Mouse (Mus musculus): ENCODE results near the gene Agap1. TPM values are rescaled to one million over a fixed set of nuclear protein-coding genes. Genes with fewer than 3 reads are reported as not detected.

Agap1 gene
- polyA plus RNA-seq, 1 experiment from 2014 or later: 28.6 TPM

DNA sequence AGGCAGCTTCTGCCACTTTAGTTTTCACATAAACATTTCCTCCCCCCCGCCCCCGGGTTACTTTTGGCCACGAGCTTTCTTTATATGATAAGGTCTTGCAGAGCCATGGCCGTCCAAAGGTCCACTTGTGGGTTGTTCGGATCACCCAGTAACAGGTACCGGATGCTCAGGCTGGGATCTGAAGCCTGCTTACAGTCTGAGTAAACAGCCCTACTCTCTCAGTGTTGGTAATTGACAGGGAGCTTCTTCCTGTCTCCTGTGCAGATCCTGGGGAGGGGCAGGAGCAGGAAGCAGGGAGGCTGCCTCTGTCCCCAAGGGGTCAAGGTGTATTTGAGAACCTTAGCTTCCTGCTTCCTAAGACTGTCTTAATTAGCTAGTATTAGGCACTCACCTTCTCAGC lies 269.9 kb downstream of the Agap1 start:
- Histone ChIP-seq H3K27me3 (replicated peaks; ENCODE audit: control insufficient read depth, insufficient read depth, low read length) (peaks cover 15% of the 10 kb centered on the region; the same call in 1 of the 2 replicates), H3K36me3 (ENCODE audit: control insufficient read depth, insufficient read depth, low read length) (peaks cover 13% of the 10 kb centered on the region; the same call in 1 of the 2 replicates), H3K4me3 (ENCODE audit: low read depth, low read length) (no peak overlapping the region), H3K27ac (ENCODE audit: low read depth, low read length) (no peak overlapping the region), H3K9me3 (replicated peaks; ENCODE audit: control insufficient read depth, low read length) (no peaks in the 10 kb centered on the region), H3K4me1 (ENCODE audit: control insufficient read depth, insufficient read depth, low read length) (no peaks in the 10 kb centered on the region), H3K9ac (ENCODE audit: low read length) (no peak overlapping the region), H3K4me2 (ENCODE audit: low read length) (no peak overlapping the region)
- WGBS: 90% methylated on average over 6 of the region's 6 CpGs
- no peak for ATAC-seq
- no peak for DNase-seq (ENCODE audit: low spot score)

DNA sequence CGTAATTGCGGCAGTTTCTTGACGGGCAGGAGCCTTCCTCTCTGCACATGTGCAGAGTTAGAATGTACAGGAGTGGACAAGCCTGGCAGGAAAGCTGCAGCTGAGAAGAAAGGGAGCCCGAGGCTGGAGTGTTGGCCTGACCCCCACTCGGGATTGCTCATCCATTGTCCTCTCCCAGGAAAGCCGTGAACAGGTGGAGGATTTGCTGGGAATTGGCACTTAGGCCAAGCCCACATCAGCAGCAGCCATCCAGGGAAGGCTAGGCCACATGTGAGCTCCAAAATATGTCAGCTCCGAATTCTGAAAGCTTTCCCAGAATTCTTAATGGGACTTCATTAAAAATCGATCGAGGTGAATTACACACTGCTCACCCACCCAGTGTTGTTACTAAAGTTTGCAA lies 270.4 kb downstream of the Agap1 start:
- no peak overlapping the region for H3K4me3 ChIP-seq (ENCODE audit: low read depth, low read length)
- no peak overlapping the region for H3K27ac ChIP-seq (ENCODE audit: low read depth, low read length)
- H3K9ac ChIP-seq (ENCODE audit: low read length): no peak overlapping the region

GRCm38 (mm10) chr1:89728481-89728880 lies 273.9 kb downstream of the Agap1 start:
- H3K9me3 ChIP-seq (replicated peaks; ENCODE audit: control insufficient read depth, low read length): no peaks in the 10 kb centered on the region

More for the DNA sequence above, 270.4 kb downstream of the Agap1 start:
- no peak for DNase-seq (ENCODE audit: low spot score)
- Histone ChIP-seq H3K4me2 (ENCODE audit: low read length) (no peak overlapping the region), H3K9me3 (replicated peaks; ENCODE audit: control insufficient read depth, low read length) (no peaks in the 10 kb centered on the region), H3K36me3 (ENCODE audit: control insufficient read depth, insufficient read depth, low read length) (peaks cover 13% of the 10 kb centered on the region; the same call in 1 of the 2 replicates), H3K27me3 (replicated peaks; ENCODE audit: control insufficient read depth, insufficient read depth, low read length) (peaks cover 18% of the 10 kb centered on the region; the same call in 1 of the 2 replicates), H3K4me1 (ENCODE audit: control insufficient read depth, insufficient read depth, low read length) (no peaks in the 10 kb centered on the region)
- WGBS: 70% methylated on average over 9 of the region's 9 CpGs
- no peak for ATAC-seq

DNA sequence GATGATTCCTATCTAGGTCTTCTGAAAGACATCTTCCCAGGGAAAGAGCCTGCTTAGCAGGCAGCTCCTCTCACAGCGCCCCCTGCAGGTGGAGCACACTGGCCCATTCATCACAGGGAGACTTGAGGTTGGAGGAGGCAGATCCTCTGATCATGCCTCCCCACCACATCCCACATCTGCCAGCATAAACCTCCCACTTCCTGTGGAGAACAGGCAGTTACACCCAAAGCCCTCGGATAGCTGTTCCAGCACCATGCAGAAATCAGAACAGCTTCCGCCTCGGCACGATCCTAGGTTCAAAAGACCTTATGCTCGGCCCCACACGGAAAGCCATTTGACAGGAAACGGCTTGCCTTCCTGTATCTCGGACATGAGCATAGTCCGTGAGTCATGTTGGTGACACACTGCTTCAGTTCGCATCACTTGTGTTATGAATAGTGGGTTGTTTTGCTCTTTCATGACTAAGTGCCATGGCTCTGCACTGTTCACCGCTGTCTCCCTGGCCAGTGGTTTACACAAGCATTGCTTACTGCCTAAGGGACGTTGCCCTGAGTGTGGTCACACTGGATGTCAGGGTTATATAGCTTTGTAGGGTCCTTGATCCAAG lies 276.1 kb downstream of the Agap1 start:
- Histone ChIP-seq H3K4me3 (ENCODE audit: low read depth, low read length) (no peak overlapping the region), H3K9ac (ENCODE audit: low read length) (no peak overlapping the region), H3K36me3 (ENCODE audit: control insufficient read depth, insufficient read depth, low read length) (peaks cover 15% of the 10 kb centered on the region), H3K4me2 (ENCODE audit: low read length) (no peak overlapping the region), H3K27me3 (replicated peaks; ENCODE audit: control insufficient read depth, insufficient read depth, low read length) (peaks cover 50% of the 10 kb centered on the region), H3K9me3 (replicated peaks; ENCODE audit: control insufficient read depth, low read length) (no peaks in the 10 kb centered on the region), H3K27ac (ENCODE audit: low read depth, low read length) (no peak overlapping the region), H3K4me1 (ENCODE audit: control insufficient read depth, insufficient read depth, low read length) (no peaks in the 10 kb centered on the region)
- 90% methylated on average over 13 of the region's 13 CpGs for WGBS
- DNase-seq (ENCODE audit: low spot score) (no peak), ATAC-seq (no peak)

More at GRCm38 (mm10) chr1:89728481-89728880, 273.9 kb downstream of the Agap1 start:
- DNase-seq (ENCODE audit: low spot score) (no peak), ATAC-seq (no peak)
- Histone ChIP-seq H3K4me3 (ENCODE audit: low read depth, low read length) (no peak overlapping the region), H3K36me3 (ENCODE audit: control insufficient read depth, insufficient read depth, low read length) (peaks cover 13% of the 10 kb centered on the region; the same call in 1 of the 2 replicates), H3K27ac (ENCODE audit: low read depth, low read length) (no peak overlapping the region), H3K4me2 (ENCODE audit: low read length) (no peak overlapping the region), H3K27me3 (replicated peaks; ENCODE audit: control insufficient read depth, insufficient read depth, low read length) (peaks cover 42% of the 10 kb centered on the region), H3K9ac (ENCODE audit: low read length) (no peak overlapping the region), H3K4me1 (ENCODE audit: control insufficient read depth, insufficient read depth, low read length) (no peaks in the 10 kb centered on the region)
- 89% methylated on average over 6 of the region's 6 CpGs for WGBS

GRCm38 (mm10) chr1:89734368-89734767 lies 279.8 kb downstream of the Agap1 start:
- H3K9ac ChIP-seq (ENCODE audit: low read length): no peak overlapping the region
- peaks cover 10% of the 10 kb centered on the region for H3K4me1 ChIP-seq (ENCODE audit: control insufficient read depth, insufficient read depth, low read length)
- no peak overlapping the region for H3K4me3 ChIP-seq (ENCODE audit: low read depth, low read length)
- ATAC-seq: no peak
- no peak overlapping the region for H3K4me2 ChIP-seq (ENCODE audit: low read length)
- peaks cover 3% of the 10 kb centered on the region; the same call in 1 of the 2 replicates for H3K36me3 ChIP-seq (ENCODE audit: control insufficient read depth, insufficient read depth, low read length)
- no peak for DNase-seq (ENCODE audit: low spot score)
- peaks cover 58% of the 10 kb centered on the region for H3K27me3 ChIP-seq (replicated peaks; ENCODE audit: control insufficient read depth, insufficient read depth, low read length)
- no peaks in the 10 kb centered on the region for H3K9me3 ChIP-seq (replicated peaks; ENCODE audit: control insufficient read depth, low read length)
- WGBS: 43% methylated on average over 9 of the region's 9 CpGs
- H3K27ac ChIP-seq (ENCODE audit: low read depth, low read length): no peak overlapping the region

GRCm38 (mm10) chr1:89735146-89735545 lies 280.5 kb downstream of the Agap1 start:
- DNase-seq (ENCODE audit: low spot score): no peak
- WGBS: 97% methylated on average over 6 of the region's 6 CpGs
- Histone ChIP-seq H3K4me3 (ENCODE audit: low read depth, low read length) (no peak overlapping the region), H3K27me3 (replicated peaks; ENCODE audit: control insufficient read depth, insufficient read depth, low read length) (peaks cover 52% of the 10 kb centered on the region), H3K9me3 (replicated peaks; ENCODE audit: control insufficient read depth, low read length) (no peaks in the 10 kb centered on the region), H3K27ac (ENCODE audit: low read depth, low read length) (no peak overlapping the region), H3K9ac (ENCODE audit: low read length) (no peak overlapping the region), H3K4me1 (ENCODE audit: control insufficient read depth, insufficient read depth, low read length) (peaks cover 16% of the 10 kb centered on the region), H3K36me3 (ENCODE audit: control insufficient read depth, insufficient read depth, low read length) (peaks cover 3% of the 10 kb centered on the region; the same call in 1 of the 2 replicates), H3K4me2 (ENCODE audit: low read length) (no peak overlapping the region)
- ATAC-seq: no peak

GRCm38 (mm10) chr1:89736021-89736420 lies 281.4 kb downstream of the Agap1 start:
- DNase-seq (ENCODE audit: low spot score): no peak
- Histone ChIP-seq H3K4me3 (ENCODE audit: low read depth, low read length) (no peak overlapping the region), H3K9ac (ENCODE audit: low read length) (no peak overlapping the region), H3K4me2 (ENCODE audit: low read length) (no peak overlapping the region), H3K4me1 (ENCODE audit: control insufficient read depth, insufficient read depth, low read length) (peaks cover 22% of the 10 kb centered on the region), H3K9me3 (replicated peaks; ENCODE audit: control insufficient read depth, low read length) (no peaks in the 10 kb centered on the region), H3K27ac (ENCODE audit: low read depth, low read length) (no peak overlapping the region), H3K27me3 (replicated peaks; ENCODE audit: control insufficient read depth, insufficient read depth, low read length) (peaks cover 52% of the 10 kb centered on the region), H3K36me3 (ENCODE audit: control insufficient read depth, insufficient read depth, low read length) (peaks cover 3% of the 10 kb centered on the region; the same call in 1 of the 2 replicates)
- 95% methylated on average over 6 of the region's 6 CpGs for WGBS
- ATAC-seq: no peak

DNA sequence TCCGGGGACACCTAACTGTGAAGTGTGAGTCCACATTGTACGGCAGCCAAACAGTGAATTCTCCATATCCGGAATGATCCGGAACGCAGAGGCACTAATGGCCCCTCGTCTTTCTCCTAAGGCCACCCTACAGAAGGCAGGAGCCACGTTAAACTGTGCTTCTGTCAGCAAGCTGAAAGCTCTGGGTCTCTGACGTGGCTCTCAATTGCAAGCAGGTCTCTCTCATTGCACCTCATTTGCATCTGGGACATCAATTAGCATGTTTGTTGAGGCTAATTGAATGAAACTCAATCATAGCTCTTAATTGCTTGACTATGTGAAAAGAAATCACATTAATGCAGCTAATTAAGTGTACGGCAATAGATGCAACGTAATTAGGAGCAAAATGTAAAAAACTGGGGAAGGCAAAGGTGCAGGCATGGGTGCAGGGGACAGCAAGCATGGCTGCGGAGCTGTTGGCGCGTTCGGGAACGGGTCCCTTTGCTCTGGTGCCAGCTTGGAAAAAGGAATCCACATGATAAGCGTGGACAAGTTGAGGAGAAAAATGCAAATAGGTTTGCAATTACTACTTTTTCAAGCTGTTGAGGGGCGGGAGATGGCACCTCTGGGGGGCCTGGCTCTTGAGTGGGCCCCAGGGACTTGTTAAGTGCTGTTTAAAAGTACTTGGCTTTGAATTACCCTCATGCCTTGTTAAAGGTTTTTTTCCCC lies 284.6 kb downstream of the Agap1 start:
- WGBS: 6% methylated on average over 17 of the region's 17 CpGs
- H3K4me1 ChIP-seq (ENCODE audit: control insufficient read depth, insufficient read depth, low read length): peaks cover 22% of the 10 kb centered on the region
- peaks cover 15% of the 10 kb centered on the region for H3K36me3 ChIP-seq (ENCODE audit: control insufficient read depth, insufficient read depth, low read length)
- no peak overlapping the region for H3K4me3 ChIP-seq (ENCODE audit: low read depth, low read length)
- H3K27me3 ChIP-seq (replicated peaks; ENCODE audit: control insufficient read depth, insufficient read depth, low read length): peaks cover 62% of the 10 kb centered on the region
- ATAC-seq (peak; percentile 91), DNase-seq (ENCODE audit: low spot score) (peak; percentile 95)
- no peak overlapping the region for H3K9ac ChIP-seq (ENCODE audit: low read length)
- H3K9me3 ChIP-seq (replicated peaks; ENCODE audit: control insufficient read depth, low read length): no peaks in the 10 kb centered on the region
- peak overlapping the region; percentile 33; the same call in 1 of the 2 replicates for H3K27ac ChIP-seq (ENCODE audit: low read depth, low read length)
- H3K4me2 ChIP-seq (ENCODE audit: low read length): peak overlapping the region; percentile 20; the same call in 1 of the 2 replicates

GRCm38 (mm10) chr1:89739775-89740099 lies 285.1 kb downstream of the Agap1 start:
- peaks cover 67% of the 10 kb centered on the region for H3K27me3 ChIP-seq (replicated peaks; ENCODE audit: control insufficient read depth, insufficient read depth, low read length)
- H3K4me2 ChIP-seq (ENCODE audit: low read length): no peak overlapping the region
- 0% methylated on average over 3 of the region's 3 CpGs for WGBS
- H3K4me1 ChIP-seq (ENCODE audit: control insufficient read depth, insufficient read depth, low read length): peaks cover 22% of the 10 kb centered on the region
- H3K4me3 ChIP-seq (ENCODE audit: low read depth, low read length): no peak overlapping the region
- peaks cover 20% of the 10 kb centered on the region for H3K36me3 ChIP-seq (ENCODE audit: control insufficient read depth, insufficient read depth, low read length)
- H3K9me3 ChIP-seq (replicated peaks; ENCODE audit: control insufficient read depth, low read length): no peaks in the 10 kb centered on the region
- H3K27ac ChIP-seq (ENCODE audit: low read depth, low read length): no peak overlapping the region
- H3K9ac ChIP-seq (ENCODE audit: low read length): no peak overlapping the region
- ATAC-seq (peak; percentile 74; the same call in 1 of the 2 replicates), DNase-seq (ENCODE audit: low spot score) (no peak)

Measured in forebrain, embryonic 14.5 days (tissue).